Mouse (Mus musculus) brain, embryonic 14.5 days (tissue): ENCODE measurements around the gene Fut8.

Source experiments
- CTCF ChIP-seq: fragments of 200-500 bp; IDR thresholded peaks from 2 replicates; pipeline ENCODE4 v1.5.1; 2012; ENCODE audit warnings: inconsistent platforms, mild to moderate bottlenecking, moderate library complexity, borderline replicate concordance; ENCODE audit not compliant: insufficient read depth, insufficient read length; ENCODE audit errors: extremely low read depth
- POLR2A ChIP-seq: fragments of 200-500 bp; IDR thresholded peaks from 2 replicates; pipeline ENCODE4 v1.6.1; 2012; ENCODE audit warnings: mild to moderate bottlenecking, inconsistent platforms, borderline replicate concordance; ENCODE audit not compliant: poor library complexity, insufficient read depth, insufficient read length, severe bottlenecking; ENCODE audit errors: extremely low read depth

DNA sequence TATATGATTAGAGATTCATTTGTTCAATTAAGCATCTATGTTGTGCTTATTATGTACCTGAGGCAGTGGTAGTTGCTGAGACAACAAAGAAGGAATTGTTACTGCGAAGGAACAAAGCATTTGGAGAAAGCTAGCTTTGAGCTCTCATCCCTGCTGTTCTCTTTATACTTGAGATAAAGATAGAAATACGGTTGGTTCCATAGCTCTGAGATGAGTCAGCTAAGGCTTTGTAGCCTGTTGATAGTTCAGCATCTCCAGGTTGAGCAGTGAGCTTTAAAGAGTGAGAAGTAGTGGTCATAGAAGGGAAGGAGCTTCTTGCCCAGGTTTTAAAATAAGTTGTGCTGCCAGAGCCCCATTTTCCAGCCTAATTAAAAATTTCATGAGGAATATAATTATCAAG is 198.8 kb downstream of the Fut8 start:
- no peak for TF ChIP-seq CTCF
- no peak for TF ChIP-seq POLR2A
